Mouse (Mus musculus) lung, adult 2 months (tissue): Measurements from ENCODE around the gene Npas3.

Experiments used
- CTCF ChIP-seq: fragments of 200-500 bp; IDR thresholded peaks from 2 replicates; pipeline ENCODE4 v1.5.1; 2011; ENCODE audit warnings: mild to moderate bottlenecking, low read length, control low read depth; ENCODE audit not compliant: insufficient read depth
- POLR2A ChIP-seq: fragments of 200-500 bp; IDR thresholded peaks from 2 replicates; pipeline ENCODE4 v1.6.1; 2011; ENCODE audit warnings: low read depth, mild to moderate bottlenecking, control low read depth, low read length, borderline replicate concordance; ENCODE audit errors: extremely low read depth

DNA sequence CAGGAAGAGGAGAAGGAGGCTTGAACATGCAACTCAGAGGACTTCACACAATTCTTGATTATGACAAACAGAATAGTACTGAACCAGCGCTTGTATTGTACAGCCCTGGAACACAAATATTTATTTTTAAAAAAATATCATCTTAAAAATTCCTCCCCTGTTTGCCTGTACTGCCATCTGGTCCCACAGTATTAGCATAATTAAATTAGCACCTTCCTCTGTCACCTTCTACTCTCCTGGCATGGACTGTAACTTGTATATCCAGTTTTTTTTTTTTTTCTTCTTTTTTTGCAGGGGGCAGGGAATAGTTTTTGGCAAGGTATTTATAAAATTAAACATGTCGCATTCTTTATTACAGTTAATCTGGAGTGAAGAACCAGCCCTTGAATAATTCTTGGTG, 307.9 kb downstream of the Npas3 start:
- TF ChIP-seq CTCF (no peak), POLR2A (no peak)
